Mouse (Mus musculus) forebrain, postnatal 0 days (tissue): ENCODE measurements around the gene Pnkd. TPM values are rescaled to one million over a fixed set of nuclear protein-coding genes. Genes with fewer than 3 reads are reported as not detected.

ENCODE experiments used
- ATAC-seq: fragments of 200-750 bp; cut with Nextera tagmentation; 2 replicates; pipeline ENCODE4 v1.8.0; 2017; ENCODE audit warnings: mild to moderate bottlenecking, moderate library complexity
- DNase-seq: peaks from one replicate; pipeline ENCODE4 v3.0.0-alpha.2; 2015
- H3K27ac ChIP-seq: fragments of 300-500 bp; sonication (generic); 2 replicates; pipeline ENCODE4 v1.5.1; 2014; ENCODE audit warnings: low read depth, mild to moderate bottlenecking, antibody characterized with exemption, low read length, moderate library complexity, mixed read lengths
- H3K27me3 ChIP-seq: fragments of 300-500 bp; sonication (generic); 2 replicates; pipeline ENCODE4 v1.6.1; 2014; ENCODE audit warnings: mild to moderate bottlenecking, low read length, mixed read lengths; ENCODE audit not compliant: insufficient read depth
- H3K36me3 ChIP-seq: fragments of 300-500 bp; sonication (generic); 2 replicates; pipeline ENCODE4 v1.6.1; 2014; ENCODE audit warnings: mild to moderate bottlenecking, moderate library complexity; ENCODE audit not compliant: insufficient read depth
- H3K4me1 ChIP-seq: fragments of 300-500 bp; sonication (generic); 2 replicates; pipeline ENCODE4 v1.6.1; 2014; ENCODE audit warnings: antibody characterized with exemption; ENCODE audit not compliant: insufficient read depth
- H3K4me2 ChIP-seq: fragments of 300-500 bp; sonication (generic); 2 replicates; pipeline ENCODE4 v1.6.1; 2014; ENCODE audit warnings: low read depth, mild to moderate bottlenecking, moderate library complexity
- H3K4me3 ChIP-seq: fragments of 300-500 bp; sonication (generic); 2 replicates; pipeline ENCODE4 v1.5.1; 2014; ENCODE audit warnings: low read depth, low read length, mixed read lengths
- H3K9ac ChIP-seq: fragments of 300-500 bp; sonication (generic); 2 replicates; pipeline ENCODE4 v1.6.1; 2014; ENCODE audit warnings: mild to moderate bottlenecking
- H3K9me3 ChIP-seq: fragments of 300-500 bp; sonication (generic); 2 replicates; pipeline ENCODE4 v1.6.1; 2016; ENCODE audit warnings: low read length
- CTCF ChIP-seq: sonication (generic); IDR thresholded peaks from 2 replicates; pipeline ENCODE4 v1.5.1; 2016; ENCODE audit warnings: antibody characterized with exemption, control low read depth, low read depth
- WGBS: fragments of 180-500 bp; shearing (Covaris S2); extraction: QIAGEN DNeasy Blood & Tissue Kit; methylation state at CpG from one replicate; pipeline ENCODE4 v1.1.7; 2014; 5-methylcytosine and 5-hydroxymethylcytosine counted together
- polyA plus RNA-seq: library from polyadenylated mRNA; unstranded; fragments of >200 nt; fragmentation: Nextera tagmentation; extraction: Ambion mirVana; gene quantifications from 2 replicates; pipeline ENCODE4 v1.2.1, GENCODE M21; 2015
- total RNA-seq: library from RNA; depleted of rRNA; stranded (reverse); fragments of >200 nt; gene quantifications from 2 replicates; pipeline ENCODE4 v1.2.3, GENCODE M21; 2014

Pnkd gene
- total and polyA plus RNA-seq, 2 experiments from 2014 or later = 64.5 to 112 TPM

DNA sequence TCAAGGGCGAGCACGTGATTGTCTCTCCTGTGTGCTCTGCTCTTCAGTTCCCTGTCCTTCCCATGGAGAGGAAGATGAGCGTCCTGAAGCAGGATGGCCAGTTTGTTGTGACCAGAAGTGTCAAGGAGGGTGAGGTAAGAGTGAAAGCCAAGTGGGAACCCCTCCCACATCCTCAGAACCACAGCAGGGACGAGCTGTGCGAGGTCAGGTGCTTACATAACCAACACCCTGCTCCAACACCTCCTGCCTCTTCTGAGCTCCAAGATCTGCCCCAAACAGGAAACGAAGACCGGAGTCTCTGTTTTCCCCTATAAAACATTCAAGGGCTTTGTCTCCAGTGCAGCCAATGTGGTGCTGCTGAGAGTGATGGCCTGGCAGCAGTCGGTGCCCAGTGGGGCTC is 79.5 kb downstream of the Pnkd start:
- Histone ChIP-seq H3K4me2 (no peak overlapping the region), H3K27ac (no peak overlapping the region), H3K9ac (no peak overlapping the region), H3K4me3 (no peak overlapping the region), H3K27me3 (no peaks in the 10 kb centered on the region), H3K4me1 (no peaks in the 10 kb centered on the region), H3K36me3 (no peaks in the 10 kb centered on the region), H3K9me3 (no peaks in the 10 kb centered on the region)
- no peak for ATAC-seq
- no peak for TF ChIP-seq CTCF
- no peak for DNase-seq
- WGBS = 84% methylated on average over 8 of the region's 8 CpGs

DNA sequence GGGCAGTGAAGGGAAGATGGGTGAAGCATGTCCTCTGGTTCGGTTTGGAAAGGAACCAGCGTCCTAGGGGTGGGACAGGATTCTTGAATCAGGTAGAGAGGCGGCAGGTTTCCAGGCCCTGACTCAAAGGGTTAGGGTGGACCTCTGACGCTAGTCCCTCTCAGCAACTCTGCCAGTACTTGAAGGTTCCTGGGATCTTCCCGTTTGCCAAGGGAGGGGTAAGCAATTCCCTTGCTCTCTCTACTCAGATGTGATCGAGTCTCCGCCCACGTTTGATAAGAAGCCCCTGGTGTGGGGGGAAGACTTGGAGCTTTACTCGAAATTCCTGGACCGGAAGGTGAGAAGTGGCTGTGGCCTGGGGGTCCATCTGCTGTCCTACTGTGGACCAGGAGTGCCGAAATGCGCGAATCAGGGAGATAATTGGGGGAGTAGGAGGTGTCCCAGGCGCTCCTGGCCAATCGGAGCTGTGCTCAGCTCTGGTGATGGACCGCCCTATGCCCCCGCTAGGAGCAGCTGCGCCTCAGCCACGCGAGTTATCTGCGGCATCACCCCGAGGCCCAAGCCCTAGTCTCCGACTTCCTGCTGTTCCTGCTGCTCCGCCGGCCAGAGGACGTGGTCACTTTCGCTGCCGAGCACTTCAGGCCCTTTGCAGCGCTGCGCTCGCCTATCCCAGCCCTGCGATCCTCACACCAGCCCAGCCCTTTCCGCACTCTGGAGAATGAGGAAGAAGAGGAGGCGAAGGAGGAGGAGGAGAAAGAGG is 83.3 kb downstream of the Pnkd start:
- 29% methylated on average over 34 of the region's 34 CpGs for WGBS
- H3K9ac ChIP-seq = no peak overlapping the region
- no peaks in the 10 kb centered on the region for H3K27me3 ChIP-seq
- peak; percentile 33 for DNase-seq
- no peaks in the 10 kb centered on the region for H3K36me3 ChIP-seq
- no peak overlapping the region for H3K27ac ChIP-seq
- peak; percentile 90 for ATAC-seq
- peak overlapping the region; percentile 20 for H3K4me3 ChIP-seq
- no peak; the same call in 1 of the 2 replicates for TF ChIP-seq CTCF
- peak overlapping the region; percentile 47 for H3K4me2 ChIP-seq
- no peaks in the 10 kb centered on the region for H3K9me3 ChIP-seq
- H3K4me1 ChIP-seq = no peaks in the 10 kb centered on the region

DNA sequence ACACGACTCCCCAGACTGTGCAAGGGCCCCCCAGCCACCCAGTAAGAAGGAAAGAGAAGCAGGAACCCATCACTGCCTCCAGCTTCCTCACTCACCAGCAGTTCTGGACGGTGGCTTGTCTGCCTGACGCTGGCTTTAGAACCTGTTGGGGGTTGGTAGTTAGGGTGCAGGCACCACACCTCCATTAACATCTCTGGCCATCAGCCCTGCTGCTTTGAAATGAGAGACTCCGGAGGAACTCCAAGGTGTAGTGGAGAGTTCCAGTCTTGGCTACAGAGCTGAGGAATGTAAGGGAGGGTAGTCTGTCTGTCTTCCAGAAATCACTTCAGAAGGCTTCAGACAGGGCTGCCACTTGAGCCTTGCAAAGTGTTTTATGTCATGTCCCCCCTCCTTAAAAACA is 85.3 kb downstream of the Pnkd start:
- no peak overlapping the region for H3K4me3 ChIP-seq
- H3K9me3 ChIP-seq = no peaks in the 10 kb centered on the region
- ATAC-seq (no peak), DNase-seq (no peak)
- no peak overlapping the region for H3K4me2 ChIP-seq
- 54% methylated on average over 4 of the region's 4 CpGs for WGBS
- no peak for TF ChIP-seq CTCF
- H3K27ac ChIP-seq = no peak overlapping the region
- no peaks in the 10 kb centered on the region for H3K4me1 ChIP-seq
- no peaks in the 10 kb centered on the region for H3K27me3 ChIP-seq
- H3K36me3 ChIP-seq = no peaks in the 10 kb centered on the region
- H3K9ac ChIP-seq = no peak overlapping the region

- ATAC-seq (no peak), DNase-seq (no peak)
- no peak overlapping the region for H3K9ac ChIP-seq
- no peak overlapping the region for H3K4me3 ChIP-seq
- H3K4me2 ChIP-seq = no peak overlapping the region
- H3K4me1 ChIP-seq = no peaks in the 10 kb centered on the region
- no peak for TF ChIP-seq CTCF
- H3K27me3 ChIP-seq = no peaks in the 10 kb centered on the region
- WGBS = 79% methylated on average over 4 of the region's 4 CpGs
- H3K27ac ChIP-seq = no peak overlapping the region
- H3K36me3 ChIP-seq = no peaks in the 10 kb centered on the region
- no peaks in the 10 kb centered on the region for H3K9me3 ChIP-seq
Observed at GRCm38 (mm10) chr1:74373372-74373771, 88.6 kb downstream of the Pnkd start.

DNA sequence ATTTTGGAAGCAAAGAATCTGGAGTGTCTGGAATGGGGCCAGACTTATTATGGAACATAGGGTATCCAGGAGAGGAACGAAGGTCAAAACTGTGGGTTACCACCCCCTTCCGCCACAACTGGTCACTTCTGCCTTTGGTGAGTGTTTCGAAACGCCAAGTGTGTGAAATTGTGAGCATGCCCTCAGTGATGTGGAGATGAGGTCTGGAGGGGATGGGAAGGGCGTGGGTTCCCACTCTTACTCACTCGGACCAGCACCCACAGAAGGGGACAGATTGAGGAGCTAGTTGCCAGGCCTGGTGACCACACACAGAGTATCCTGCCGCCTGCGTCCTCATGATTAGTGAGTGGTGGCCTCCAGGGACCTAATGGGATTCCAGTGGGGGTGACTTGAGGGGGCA is 90.2 kb downstream of the Pnkd start, which contains the start of gene Slc11a1:
TSS of gene Slc11a1 (plus strand) at position 216 of the 400 bp plus-strand sequence.
- ATAC-seq (no peak), DNase-seq (no peak)
- Histone ChIP-seq H3K27ac (no peak within 1 kb of the TSS), H3K4me1 (no peaks in the 10 kb centered on the region), H3K4me2 (no peak within 1 kb of the TSS), H3K27me3 (no peaks in the 10 kb centered on the region), H3K4me3 (no peak within 1 kb of the TSS), H3K36me3 (no peaks in the 10 kb centered on the region), H3K9ac (no peak within 1 kb of the TSS), H3K9me3 (no peaks in the 10 kb centered on the region)
- WGBS = 69% methylated on average over 8 of the region's 8 CpGs
- TF ChIP-seq CTCF = no peak

DNA sequence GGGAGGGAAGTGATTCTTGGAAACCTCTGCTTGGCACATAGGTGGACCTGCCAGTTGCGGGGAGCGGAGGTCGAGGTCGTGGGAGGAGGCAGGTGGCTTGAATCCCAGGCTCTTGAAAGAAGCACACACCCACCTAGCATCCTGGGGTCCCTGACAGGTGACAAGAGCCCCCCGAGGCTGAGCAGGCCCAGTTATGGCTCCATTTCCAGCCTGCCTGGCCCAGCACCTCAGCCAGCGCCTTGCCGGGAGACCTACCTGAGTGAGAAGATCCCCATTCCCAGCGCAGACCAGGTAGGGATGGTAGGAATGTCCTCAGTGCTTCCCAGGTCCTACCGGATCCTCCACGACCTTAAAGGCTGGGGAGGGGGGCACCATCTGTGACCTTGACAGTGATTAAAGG is 90.8 kb downstream of the Pnkd start:
- WGBS = 78% methylated on average over 10 of the region's 10 CpGs
- ATAC-seq = no peak
- Histone ChIP-seq H3K9ac (no peak overlapping the region), H3K27me3 (no peaks in the 10 kb centered on the region), H3K4me3 (no peak overlapping the region), H3K27ac (no peak overlapping the region), H3K4me2 (no peak overlapping the region), H3K9me3 (no peaks in the 10 kb centered on the region), H3K36me3 (no peaks in the 10 kb centered on the region), H3K4me1 (no peaks in the 10 kb centered on the region)
- no peak for TF ChIP-seq CTCF
- no peak for DNase-seq

DNA sequence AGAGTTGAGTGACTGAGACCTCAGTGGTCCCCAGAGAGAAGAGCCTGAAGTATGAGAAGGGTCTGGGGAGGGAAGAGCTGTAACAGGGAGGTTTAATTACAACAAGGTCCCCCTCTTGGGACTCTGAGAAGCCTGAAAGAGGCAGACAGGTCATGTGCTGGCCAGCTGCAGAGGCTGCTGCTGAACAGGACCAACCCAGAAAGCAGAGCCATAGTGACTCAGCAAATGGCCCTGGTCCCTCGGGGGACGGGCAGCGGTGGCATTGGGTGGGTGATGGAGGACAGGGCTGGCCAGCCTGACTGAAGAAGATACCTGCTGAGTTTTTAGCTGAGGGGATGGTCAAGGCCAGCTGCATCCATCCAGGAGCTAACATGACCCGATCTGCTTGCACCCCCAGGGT is 91.7 kb downstream of the Pnkd start:
- TF ChIP-seq CTCF = no peak
- Histone ChIP-seq H3K4me2 (no peak overlapping the region), H3K4me3 (no peak overlapping the region), H3K36me3 (no peaks in the 10 kb centered on the region), H3K27ac (no peak overlapping the region), H3K27me3 (no peaks in the 10 kb centered on the region), H3K4me1 (no peaks in the 10 kb centered on the region), H3K9ac (no peak overlapping the region), H3K9me3 (no peaks in the 10 kb centered on the region)
- ATAC-seq (no peak), DNase-seq (no peak)
- WGBS = 88% methylated on average over 4 of the region's 4 CpGs
